Comparison of ENCODE assay signal across 20 mouse cellular contexts in the genomic region with DNA sequence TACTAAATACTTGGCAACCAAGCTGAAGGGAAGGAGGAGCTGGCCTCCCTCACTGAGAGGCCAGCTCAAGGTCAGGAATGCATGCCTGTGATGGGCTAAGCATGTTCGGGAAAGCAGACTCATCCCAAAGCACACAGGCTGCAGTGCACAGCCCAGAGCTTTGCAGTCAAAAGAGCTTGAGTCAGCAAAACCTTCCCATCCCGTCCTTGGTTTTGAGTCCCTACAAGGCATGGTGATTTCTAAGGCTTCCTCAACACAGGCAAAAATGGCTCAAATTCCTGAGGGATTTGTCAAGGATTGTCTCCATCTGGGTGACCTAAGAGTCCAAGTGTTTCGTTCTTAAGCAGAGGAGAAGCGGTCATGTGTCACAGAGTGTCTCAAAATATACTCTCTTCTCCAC. TPM values are rescaled to one million over a fixed set of nuclear protein-coding genes. Genes with fewer than 3 reads are reported as not detected.
A peak's percentile ranks its signal among the peaks of the same experiment; 100 is the strongest.
DNase-seq lines count a peak whose midpoint lies in the region; ATAC-seq and TF ChIP-seq lines count a peak whose summit lies in the region.
"Had no signal": no experiment of that assay in that cellular context is flagged by ENCODE, and none has a peak within 500 bp of the region (broad histone marks: within the 10 kb centered on the region; RNA-seq: fewer than 3 reads in every experiment).

No protein-coding gene starts in this region.

- no peaks in the 10 kb centered on the region for H3K4me1 ChIP-seq in heart, postnatal 0 days (ENCODE audit: control insufficient read depth, insufficient read depth)
- H3K4me1 ChIP-seq: forebrain, embryonic 10.5 days; hindbrain, embryonic 12.5 days; intestine, embryonic 15.5 days; midbrain, embryonic 10.5 days had no signal

- no peak overlapping the region for H3K27ac ChIP-seq in heart, postnatal 0 days (ENCODE audit: low read depth)
- H3K27ac ChIP-seq: embryonic facial prominence, embryonic 15.5 days; forebrain, embryonic 10.5 days; hindbrain, embryonic 12.5 days; intestine, embryonic 15.5 days; midbrain, embryonic 10.5 days; neural tube, embryonic 12.5 days had no signal

- no peaks in the 10 kb centered on the region for H3K36me3 ChIP-seq in heart, postnatal 0 days (replicated peaks; ENCODE audit: control insufficient read depth, insufficient read depth, low read length)
- H3K36me3 ChIP-seq: hindbrain, embryonic 12.5 days; intestine, embryonic 15.5 days; neural tube, embryonic 12.5 days had no signal

- no peaks in the 10 kb centered on the region for H3K9me3 ChIP-seq in heart, postnatal 0 days (replicated peaks; ENCODE audit: control insufficient read depth, low read length)
- H3K9me3 ChIP-seq: embryonic facial prominence, embryonic 15.5 days; forebrain, embryonic 10.5 days; G1E; hindbrain, embryonic 12.5 days; intestine, embryonic 15.5 days; midbrain, embryonic 10.5 days; neural tube, embryonic 12.5 days had no signal

- H3K9ac ChIP-seq in heart, postnatal 0 days (replicated peaks; ENCODE audit: low read depth, low read length), result no peak overlapping the region
- H3K9ac ChIP-seq: embryonic facial prominence, embryonic 15.5 days; hindbrain, embryonic 12.5 days; intestine, embryonic 15.5 days; liver, postnatal 0 days; neural tube, embryonic 12.5 days had no signal

- no peak overlapping the region for H3K4me2 ChIP-seq in heart, postnatal 0 days (ENCODE audit: low read depth, low read length)
- H3K4me2 ChIP-seq: embryonic facial prominence, embryonic 15.5 days; hindbrain, embryonic 12.5 days; intestine, embryonic 15.5 days; neural tube, embryonic 12.5 days had no signal

- no peak for DNase-seq in heart, postnatal 0 days (ENCODE audit: low spot score)
- no peak for DNase-seq in heart, postnatal 36 days
- peak; percentile 12 for DNase-seq in ovary, adult 18-20 months (ENCODE audit: low spot score)
- no peak for DNase-seq in ovary, postnatal 14 days (ENCODE audit: low spot score)
- DNase-seq in lung, postnatal 10 days, result peak; percentile 53
- no peak for DNase-seq in cerebellum, postnatal 36 days
- DNase-seq in adrenal gland, postnatal 10 days, result no peak
- DNase-seq: cerebellum, adult 9-10 months; gastrocnemius, postnatal 10 days; layer of hippocampus, postnatal 36 days; liver; liver, postnatal 0 days; thymus, postnatal 4 days had no signal

- intact Hi-C loops in heart, postnatal 36 days (cut with DNase I), result no loop called here

- ATAC-seq in heart, postnatal 0 days (ENCODE audit: insufficient read depth, low read depth), result 0 out of 2 replicates have a peak, but pooled peaks have one; percentile 20
- ATAC-seq: intestine, embryonic 15.5 days; liver, postnatal 0 days had no signal

- 55% methylated on average over 4 of the region's 4 CpGs for WGBS in heart, postnatal 0 days

- TF ChIP-seq CTCF in heart, postnatal 0 days (IDR thresholded peaks at IDR 0.05; ENCODE audit: low read depth), result no peak

- H3K27me3 ChIP-seq in heart, postnatal 0 days (ENCODE audit: control insufficient read depth, insufficient read depth, low read length), result 0 out of 2 replicates have a peak, but pooled peaks cover 2% of the 10 kb centered on the region
- H3K27me3 ChIP-seq: embryonic facial prominence, embryonic 15.5 days; hindbrain, embryonic 12.5 days; intestine, embryonic 15.5 days; neural tube, embryonic 12.5 days had no signal

- no peak overlapping the region for H3K4me3 ChIP-seq in heart, postnatal 0 days (ENCODE audit: low read depth, low read length)
- H3K4me3 ChIP-seq: embryonic facial prominence, embryonic 15.5 days; forebrain, embryonic 10.5 days; hindbrain, embryonic 12.5 days; intestine, embryonic 15.5 days; midbrain, embryonic 10.5 days; neural tube, embryonic 12.5 days had no signal

- TF ChIP-seq EP300 in heart, postnatal 0 days (IDR thresholded peaks at IDR 0.05; ENCODE audit: low read depth), result no peak

RNA-seq across cellular contexts. Expression of a gene that starts 50.5 kb away (rescaled TPM):
- total RNA-seq in heart, postnatal 0 days (2014; rRNA removed; ENCODE audit: low replicate concordance), result 3.2 and 5.8 TPM in 2 replicates
- polyA plus RNA-seq in heart, postnatal 0 days (2015; fragmentation: Nextera tagmentation; extraction: Ambion mirVana), result 7.9 and 8.0 TPM in 2 replicates
- 10 to 100 TPM; 10.6 to 11.9 TPM for total RNA-seq in heart, postnatal 36 days (2021)
- total RNA-seq in adrenal gland, postnatal 10 days (2021), result 10 to 100 TPM; 32.3 to 32.4 TPM

Comparison
In these comparisons a context has a peak if more than half of its experiments do, and no peak if none do; other contexts are left out.
1. DNase-seq: peak in ovary, adult 18-20 months (single experiment) and lung, postnatal 10 days (single experiment); none in heart, postnatal 0 days (single experiment), heart, postnatal 36 days (0 of 2), ovary, postnatal 14 days (single experiment), cerebellum, postnatal 36 days (0 of 2) and adrenal gland, postnatal 10 days (single experiment).